Mouse (Mus musculus): ENCODE results near the gene Cd68.

DNA sequence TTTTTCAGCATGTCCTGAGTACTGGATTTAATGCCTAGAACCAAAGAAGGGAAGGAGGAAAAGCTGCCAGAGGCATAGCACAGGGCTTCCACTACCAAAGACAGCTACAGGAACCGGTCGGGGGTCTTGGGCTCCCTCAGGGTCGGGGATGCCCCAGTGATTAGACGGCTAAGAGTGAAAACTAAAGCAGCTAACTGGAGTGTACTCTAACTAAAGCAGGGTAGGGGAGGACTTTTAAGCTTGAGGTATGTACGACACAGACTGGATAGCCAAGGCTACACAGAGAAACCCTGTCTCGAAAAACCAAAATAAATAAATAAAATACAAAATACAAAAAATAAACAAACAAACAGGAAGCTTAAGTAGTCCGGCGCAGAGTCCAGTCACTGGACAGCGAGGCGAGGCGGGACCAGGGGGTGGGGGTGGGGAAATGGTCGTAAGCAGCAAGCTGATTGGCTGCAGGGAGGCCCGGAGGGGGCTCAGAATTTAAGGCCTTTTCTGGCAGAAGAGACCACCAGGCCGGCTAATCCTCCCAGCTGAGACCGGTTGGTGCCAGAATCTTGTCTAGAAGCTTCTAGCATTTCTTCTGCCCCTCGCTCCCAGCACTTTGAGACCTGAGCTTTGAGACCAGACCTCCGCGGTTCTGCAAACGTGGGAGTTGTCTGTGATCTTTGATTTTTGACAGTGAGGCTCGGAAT, 44.2 kb downstream of the Cd68 start, which contains the start of gene Sat2:
- TF ChIP-seq CTCF (IDR thresholded peaks at IDR 0.05; ENCODE audit: low read depth): no peak
- TF ChIP-seq EP300 (IDR thresholded peaks at IDR 0.05; ENCODE audit: low read depth): no peak

All from heart, postnatal 0 days (tissue).